Mouse (Mus musculus) ovary, postnatal 14 days (tissue): ENCODE data around the gene Mtrex.
A peak's percentile ranks its signal among the peaks of the same experiment; 100 is the strongest.

Experiments
- DNase-seq: peaks from one replicate; pipeline ENCODE4 v3.0.0; 2022; ENCODE audit warnings: low spot score

Mtrex gene

DNA sequence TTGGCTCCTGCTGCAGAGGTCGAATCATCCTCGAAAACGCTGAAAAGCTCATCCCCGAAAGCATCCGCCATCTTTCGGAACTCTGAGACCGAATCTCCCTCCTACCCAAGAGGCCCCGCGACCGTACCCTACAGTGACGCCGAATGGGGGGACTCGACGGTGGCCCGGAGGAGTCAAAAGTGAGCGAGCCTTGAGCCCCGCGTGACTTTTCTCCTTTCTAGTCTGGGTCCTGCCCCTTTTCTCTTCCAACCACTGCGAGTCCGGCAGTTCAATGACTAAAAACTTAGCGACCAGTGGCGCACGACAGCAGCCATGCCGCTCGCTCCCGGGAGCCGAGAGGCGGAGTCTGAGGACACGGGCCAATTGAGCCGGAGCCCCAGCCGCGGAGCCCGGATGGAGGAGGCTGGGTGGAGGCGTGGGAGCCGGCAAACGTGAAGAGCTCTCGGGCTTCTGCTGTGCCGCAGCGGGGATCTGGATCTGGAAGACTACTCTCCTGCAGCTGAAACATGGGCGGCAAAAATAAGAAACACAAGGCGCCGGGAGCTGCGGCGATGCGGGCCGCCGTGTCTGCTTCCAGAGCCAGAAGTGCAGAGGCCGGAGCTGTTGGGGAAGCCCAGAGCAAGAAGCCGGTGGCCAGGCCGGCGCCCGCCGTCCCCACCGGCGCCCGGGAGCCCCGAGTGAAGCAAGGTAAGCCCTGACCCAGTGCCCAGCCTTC, at the start of gene Mtrex, which contains the start of gene Dhx29:
Gene Mtrex, minus strand, starts transcription at position 112 of the 715 bp plus-strand sequence.
Gene Dhx29, plus strand, starts transcription at position 168 of the 715 bp plus-strand sequence.
- peak; percentile 97 for DNase-seq

DNA sequence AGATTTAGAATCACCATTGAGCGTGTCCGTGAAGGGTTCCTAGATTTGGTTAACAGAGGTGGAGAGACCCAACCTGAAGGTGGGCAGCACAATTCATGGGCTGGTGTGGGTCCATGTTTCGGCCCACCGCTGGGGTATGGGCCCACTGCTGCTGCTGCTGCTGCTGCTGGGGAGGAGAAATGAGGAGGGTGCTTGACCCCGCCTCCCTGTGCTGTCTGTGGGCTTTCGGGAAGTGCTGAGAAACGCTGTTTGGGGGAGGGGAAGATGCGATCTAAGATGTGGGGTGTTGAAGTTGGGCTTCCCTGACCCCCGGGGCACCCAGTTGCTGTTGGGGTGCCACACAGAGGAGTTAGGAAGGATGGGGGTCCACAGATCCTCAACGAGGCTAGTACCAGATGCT, 49.5 kb upstream of the Mtrex start:
- no peak for DNase-seq

DNA sequence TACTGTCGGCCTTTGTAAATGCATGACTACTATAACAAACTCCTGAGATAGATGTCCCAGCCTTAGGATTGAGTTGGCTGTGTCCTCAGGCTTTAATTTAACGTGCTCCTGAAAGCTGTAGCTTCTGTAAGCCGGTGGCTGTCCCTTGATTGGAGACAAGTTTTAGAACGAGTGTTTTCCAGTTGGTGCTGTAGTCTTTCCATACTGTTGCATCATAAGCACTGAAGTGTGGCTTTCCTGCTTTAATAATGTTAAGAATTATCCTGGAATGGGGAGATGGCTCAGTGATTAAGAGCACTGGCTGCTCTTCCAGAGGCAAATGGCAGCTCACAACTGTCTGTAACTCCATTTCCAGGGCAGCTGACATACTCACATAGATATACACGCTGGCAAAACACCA, 40.1 kb upstream of the Mtrex start:
- no peak for DNase-seq

DNA sequence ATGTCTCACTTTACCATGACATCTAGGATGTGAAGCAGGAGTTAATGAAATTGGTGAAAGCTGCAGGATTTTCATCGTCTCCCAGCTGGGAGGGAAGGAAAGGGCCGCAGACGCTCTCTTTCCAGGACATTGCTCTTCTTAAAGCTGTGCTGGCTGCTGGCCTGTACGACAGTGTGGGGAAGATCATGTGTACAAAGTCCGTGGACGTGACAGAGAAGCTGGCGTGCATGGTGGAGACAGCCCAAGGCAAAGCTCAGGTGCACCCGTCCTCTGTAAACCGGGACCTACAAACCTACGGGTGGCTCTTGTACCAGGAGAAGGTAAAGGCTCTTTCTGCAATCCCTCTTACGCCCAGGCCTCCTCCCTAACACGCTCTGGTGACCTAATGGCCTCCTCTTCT, 37.2 kb upstream of the Mtrex start:
- DNase-seq, result no peak

DNA sequence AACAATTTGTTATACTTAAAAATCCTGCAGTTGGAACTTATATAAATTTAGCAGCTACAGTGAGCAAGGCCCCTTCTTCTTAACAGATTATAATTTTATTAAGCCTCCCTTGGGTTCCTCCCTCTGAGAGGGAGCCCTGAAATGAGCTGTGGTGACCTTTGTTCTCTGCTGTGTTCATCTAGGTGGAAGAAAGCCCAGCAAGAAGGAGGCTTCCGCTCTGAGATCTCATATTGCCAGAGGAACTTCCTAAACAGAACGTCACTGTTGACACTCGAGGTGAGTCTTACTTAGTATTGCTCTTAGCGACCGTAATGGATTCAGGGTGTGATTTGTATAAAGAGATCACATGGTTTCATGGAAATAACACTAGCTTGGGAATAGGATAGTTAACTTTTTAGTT, 35.9 kb upstream of the Mtrex start:
- no peak for DNase-seq

DNA sequence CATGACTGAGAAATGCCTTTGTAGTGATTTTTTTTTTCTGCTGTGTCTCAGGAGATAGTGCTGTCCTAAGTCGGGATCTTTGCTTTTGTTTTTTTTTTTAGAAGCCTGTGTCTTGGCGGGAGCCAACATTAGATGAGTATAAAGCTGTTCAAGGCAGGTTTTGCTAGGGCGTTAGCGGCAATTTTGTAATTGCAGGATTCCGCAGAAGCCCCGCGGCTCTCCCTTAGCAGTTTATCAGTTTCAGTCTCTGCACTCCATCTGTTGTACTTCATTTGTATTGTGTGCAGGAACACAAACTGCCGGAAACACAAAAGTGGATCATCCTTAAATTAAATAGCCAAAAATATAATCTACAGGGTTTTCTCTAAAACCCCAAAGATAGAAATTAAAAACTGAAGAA, 26.9 kb upstream of the Mtrex start:
- no peak for DNase-seq

DNA sequence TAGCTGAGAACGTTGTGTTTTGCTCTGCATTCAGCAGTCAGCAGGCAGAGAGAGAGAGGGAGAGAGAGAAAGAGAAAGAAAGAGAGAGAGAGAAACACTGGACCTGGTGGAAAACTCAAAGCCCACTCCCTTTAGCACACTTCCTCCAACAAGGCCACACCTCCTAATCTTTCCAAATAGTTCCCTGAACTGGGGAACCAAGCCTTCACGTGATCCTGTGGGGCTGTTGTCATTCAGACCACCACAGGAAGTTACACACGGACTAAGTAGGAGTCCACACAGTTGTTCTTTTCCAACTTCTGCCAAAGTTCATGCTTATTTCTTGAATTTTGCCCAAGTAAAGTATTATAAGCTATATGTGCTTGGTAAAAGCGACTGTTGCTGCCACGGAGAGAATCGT, 18.7 kb upstream of the Mtrex start:
- no peak for DNase-seq

DNA sequence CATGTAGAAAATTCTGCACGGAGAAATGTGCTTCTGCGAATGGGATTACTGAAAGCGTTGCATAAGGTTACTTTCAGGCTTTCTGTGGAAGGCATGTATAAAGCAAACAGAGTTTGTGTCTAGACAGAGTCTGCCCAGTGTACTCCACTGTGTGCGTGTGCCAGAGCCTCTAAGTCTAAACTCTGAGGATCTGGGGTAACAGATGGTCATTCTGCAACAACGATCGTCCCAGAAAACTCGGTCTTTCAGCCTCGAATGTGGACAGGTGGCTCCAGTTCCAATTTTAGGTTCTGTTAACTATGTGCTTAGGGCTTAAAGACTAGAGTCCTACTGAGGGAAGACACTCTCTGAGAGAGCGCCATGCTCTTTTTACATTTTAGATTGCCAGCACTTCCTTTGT, 18.1 kb upstream of the Mtrex start:
- no peak for DNase-seq

DNA sequence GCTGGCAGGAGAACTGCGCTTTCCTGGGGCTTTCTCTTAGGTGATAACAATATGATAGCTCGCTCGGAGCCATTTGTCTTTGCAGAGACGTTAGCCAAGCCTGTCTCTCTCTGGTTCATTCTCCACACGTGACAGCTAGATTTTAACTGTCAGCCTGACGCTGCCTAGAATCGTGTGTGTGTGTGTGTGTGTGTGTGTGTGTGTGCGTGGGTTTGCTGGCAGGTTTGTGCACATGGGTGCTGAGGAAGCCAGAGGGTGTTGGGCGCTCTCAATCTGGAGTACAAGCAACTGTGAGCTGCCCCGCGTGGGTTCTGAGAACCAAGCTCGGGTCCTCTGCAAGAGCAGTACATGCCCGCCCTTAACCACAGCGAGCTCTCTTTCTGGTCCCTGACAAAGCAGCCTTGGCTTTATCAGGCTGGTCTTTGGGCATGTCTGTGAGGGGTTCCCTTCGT, 14.7 kb upstream of the Mtrex start:
- no peak for DNase-seq

DNA sequence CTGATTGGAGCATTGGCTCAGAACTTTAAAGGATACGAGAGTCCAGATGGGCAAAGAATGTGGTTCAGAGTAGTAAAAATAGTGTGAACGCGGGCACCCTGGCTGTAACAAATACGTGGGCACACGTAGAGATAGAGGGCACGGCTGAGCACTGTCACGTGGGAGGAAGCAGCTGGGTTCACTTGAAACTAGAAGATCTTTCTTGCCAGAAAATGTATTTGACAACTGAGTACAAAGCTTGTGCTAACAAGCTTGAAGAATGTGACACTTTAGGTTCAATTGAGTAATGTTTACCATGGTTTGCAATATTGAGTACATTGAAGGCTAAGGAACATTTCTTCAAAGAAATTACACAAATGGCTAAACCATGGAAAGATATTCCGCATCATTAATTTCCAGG, 10.9 kb upstream of the Mtrex start:
- no peak for DNase-seq

DNA sequence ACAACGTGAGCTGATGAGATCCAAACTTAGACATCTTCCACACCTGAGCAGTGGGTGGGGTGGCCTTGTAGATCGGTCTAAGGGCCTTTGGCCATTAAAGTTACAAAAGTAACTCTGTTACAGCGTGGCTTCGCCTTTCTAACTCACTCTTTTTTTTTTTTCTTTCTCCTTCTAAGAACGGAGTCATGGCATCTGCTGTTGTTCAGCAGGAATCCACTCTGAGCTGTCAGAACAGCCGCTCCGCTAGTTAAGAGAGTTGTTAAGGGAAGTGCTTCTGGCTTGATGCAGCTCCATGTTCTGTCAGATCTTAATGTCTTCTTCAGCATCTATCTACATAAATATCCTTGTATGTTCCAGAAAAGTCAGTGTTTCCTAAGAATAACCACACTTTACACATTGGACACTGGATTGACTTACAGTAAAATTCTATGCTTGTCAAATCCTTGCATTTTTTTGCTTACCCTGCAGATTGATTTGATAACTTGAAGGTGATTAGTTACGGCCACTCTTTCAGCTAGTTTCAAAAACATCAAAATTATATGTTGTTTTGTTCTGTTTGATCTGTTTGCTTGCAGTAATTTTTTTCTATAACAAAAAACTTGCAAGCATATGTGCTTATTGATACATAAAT, 955 bp upstream of the Mtrex start:
- DNase-seq, result no peak

DNA sequence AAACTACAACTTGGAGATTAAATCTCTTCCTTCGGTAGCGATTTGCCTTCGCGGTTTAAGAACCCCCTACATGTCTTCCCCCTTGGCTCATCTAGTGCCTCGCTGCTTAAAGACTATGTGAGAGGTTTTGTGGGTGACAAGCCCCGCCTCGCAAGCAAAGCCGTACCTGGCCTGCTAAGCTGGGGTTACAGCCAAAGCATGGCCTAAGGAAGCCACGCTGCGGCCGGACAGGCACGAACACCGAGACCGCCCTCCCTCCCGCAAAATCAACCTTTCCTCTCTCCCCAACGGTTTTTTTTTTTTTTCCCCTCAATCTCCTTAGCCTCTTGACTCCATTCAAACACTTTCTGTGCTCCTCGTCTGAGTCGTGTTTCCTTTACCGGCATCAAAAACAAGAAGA, 402 bp downstream of the Mtrex start:
- DNase-seq, result no peak

DNA sequence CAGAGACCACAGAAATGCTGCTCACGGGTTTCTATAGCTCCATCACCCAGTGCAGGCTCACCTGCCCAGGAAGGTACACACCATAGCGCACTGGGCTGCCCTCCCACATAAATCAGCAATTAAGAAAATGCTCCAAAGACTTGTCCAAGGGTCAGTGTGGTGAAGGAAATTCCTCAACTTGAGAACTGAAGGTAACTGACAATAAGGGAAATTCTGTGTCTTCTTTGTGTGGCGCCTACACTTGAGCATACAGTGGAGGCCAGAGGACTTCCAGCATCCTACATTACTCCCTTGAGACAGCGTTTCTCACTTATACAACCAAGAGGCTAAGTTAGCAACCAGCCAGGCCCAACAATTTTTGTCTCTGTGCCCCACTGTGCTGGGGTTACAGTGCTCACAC, 1.2 kb downstream of the Mtrex start:
- DNase-seq, result no peak

DNA sequence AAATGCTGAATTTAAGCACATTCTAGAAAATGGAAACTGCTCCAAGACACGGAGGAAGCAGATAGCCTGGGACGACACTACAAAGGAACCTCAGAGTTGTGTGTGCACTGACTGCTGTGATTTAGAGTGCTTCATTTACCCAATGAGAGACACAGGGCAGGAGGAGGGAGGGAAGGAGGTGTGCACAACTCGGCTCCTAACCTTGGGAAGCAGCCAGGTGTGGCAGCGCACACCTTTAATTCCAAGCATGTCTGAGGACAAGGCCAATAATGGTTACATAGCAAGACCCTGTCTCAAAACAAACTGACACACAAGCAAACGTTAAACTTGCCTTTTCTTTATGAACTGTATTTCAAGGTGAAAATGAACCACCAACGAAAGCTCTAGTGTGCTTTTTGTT, 1.9 kb downstream of the Mtrex start:
- DNase-seq, result no peak

DNA sequence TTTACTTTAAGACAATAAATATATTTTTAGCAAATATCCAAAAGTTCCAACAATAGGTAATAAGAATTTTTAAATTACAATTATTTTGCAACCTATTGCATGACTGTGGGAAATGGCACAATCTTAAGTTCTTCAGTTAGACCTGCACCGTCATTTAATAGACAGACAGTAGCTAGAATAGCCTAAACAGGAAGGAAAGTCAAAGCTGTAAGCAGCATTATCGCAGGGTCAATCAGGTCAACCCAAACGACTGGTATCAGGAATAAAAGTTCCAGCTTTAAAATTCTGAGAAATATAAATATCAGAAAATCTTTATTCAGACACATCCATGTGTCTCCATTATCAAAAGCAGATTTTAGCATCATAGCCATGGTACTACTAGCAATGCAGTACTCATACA, 6.3 kb downstream of the Mtrex start:
- no peak for DNase-seq

DNA sequence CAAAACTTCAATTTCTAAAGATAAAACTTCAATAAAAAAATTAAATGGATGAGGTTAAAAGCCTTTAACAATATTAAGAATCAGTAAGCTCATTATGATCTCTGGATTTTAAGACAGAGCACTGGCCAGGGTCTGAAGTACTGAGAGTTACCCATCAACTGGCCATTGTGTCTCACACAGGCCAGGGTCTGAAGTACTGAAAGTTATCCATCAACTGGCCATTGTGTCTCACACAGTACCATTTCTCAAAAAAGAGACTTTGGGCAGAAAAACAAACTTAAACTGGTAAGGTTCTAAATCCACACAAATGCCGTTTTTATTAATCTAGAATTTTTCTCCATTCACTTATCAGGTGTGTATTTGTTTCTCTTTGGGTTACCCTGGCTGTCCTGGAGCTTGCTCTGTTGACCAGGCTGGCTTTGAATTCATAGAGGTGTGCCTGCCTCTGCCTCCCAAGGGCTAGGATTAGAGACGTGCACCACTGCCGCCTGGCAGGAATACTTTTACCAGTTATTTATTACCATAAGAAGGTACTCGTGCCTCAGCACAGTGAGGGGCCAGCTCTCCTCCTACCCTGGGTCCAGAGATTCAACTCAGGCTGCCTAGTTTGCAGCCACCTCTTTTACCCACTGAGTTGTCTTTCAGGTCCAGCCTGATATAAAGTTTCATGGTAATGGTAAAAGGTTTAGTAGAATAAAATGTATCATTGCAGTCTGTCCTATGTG, 7.9 kb downstream of the Mtrex start:
- DNase-seq, result no peak

DNA sequence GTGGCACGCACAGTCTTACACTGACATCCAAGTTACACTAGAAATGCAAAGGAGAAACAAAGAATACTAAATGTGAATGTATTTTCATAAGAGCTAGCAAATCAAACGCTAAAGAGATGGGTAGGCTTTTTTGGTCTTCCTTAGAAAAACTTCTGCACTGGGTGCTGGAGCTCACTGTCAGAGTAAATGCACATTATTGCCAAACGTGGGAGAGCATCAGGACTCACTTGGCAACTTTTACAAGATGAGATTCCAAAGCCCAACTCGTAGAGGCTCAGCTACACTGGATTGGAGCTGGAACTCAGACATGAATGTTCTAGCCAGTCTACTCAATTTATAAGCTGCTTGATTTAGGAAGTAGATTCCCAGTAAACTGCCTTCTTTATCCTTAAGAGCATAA, 16.8 kb downstream of the Mtrex start:
- no peak for DNase-seq

DNA sequence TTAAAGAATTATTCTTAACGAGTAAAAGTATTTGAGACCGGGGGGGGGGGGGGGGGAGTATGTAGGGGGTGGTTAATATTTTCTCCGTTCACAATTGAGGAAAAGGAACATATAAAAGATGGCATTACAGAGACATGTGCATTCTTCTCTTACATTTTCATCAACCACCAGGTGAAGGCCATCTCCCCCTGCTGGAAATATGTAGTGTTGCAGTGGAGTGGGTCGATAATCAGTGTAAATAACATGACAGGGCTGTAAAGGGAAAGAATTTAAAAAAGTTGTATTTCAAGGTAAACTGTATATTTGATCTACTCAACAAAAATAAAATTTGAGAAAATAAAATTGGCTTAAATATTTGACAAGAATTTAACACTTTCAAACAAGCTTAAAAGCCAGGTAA, 17.5 kb downstream of the Mtrex start:
- peak; percentile 29 for DNase-seq

DNA sequence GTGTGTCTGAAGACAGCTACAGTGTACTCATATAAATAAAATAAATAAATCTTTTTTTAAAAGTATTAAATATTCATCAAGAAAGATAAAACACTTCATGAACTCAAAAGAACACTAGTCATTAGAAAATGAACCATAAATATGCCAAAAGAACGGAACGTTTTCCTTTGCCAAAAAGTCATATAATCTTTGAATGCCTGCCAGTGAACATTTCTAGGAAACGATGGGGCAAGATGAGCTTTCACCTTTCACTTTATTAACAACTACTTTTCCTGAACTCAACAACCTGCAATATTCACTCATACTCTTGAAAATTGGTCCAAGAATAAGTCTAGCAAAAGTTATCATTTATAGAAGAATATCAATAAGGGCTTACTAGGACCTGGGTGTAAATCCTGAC, 25.0 kb downstream of the Mtrex start:
- DNase-seq, result no peak

DNA sequence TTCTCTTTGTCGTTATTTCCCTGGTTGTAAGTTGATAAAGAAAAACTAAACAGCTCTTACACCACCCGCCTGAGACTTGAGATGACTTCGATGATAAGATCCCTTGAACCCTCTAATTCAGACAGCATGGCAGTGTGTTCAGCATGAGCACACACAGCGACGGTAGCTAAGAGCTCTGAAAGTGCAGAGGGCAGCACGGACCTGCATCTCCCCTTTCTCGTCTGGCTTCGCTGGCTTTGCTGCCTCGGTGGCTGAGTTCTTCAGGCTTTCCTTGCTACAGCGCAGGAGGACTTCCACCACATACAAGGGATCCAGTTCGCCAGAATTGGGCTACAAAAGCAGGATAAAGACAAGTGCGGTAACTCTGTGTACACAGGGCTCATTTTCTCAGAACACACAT, 40.0 kb downstream of the Mtrex start:
- DNase-seq, result no peak

DNA sequence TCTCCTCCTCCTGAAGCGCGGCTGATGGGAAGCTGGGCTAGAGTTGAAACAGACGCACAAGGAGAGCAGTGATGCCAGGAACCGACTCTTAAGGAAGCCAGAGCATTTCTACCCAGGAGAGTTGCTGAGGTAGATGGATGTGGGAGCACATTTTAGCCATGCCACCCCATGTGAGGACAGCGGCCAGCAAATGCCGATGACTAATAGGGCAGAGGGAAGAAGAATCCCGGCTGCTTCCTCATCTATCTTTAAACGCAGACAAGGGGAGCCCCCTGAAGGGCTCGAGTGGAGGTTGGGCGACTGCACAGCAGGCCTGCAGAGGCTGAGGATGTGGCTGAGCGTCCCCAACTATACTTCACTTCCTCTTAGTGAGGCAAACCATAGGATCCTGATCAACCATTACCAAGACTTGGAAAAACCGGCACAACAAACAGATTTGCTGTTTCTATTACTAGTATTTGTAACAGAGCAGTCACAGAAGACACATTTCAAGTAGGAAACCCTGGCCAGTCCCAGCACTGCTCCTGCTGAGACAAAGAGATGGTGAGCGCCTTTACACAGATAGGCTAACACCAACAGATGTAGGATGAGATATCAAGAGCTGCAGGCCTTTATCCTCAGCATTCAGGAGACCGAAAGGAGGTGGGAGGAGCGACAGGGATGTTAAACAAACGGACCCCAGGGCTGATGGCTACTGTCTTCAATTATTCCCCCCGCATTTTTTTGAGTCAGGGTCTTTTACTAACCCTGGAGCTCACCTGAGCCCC, 55.5 kb downstream of the Mtrex start:
- DNase-seq, result no peak

DNA sequence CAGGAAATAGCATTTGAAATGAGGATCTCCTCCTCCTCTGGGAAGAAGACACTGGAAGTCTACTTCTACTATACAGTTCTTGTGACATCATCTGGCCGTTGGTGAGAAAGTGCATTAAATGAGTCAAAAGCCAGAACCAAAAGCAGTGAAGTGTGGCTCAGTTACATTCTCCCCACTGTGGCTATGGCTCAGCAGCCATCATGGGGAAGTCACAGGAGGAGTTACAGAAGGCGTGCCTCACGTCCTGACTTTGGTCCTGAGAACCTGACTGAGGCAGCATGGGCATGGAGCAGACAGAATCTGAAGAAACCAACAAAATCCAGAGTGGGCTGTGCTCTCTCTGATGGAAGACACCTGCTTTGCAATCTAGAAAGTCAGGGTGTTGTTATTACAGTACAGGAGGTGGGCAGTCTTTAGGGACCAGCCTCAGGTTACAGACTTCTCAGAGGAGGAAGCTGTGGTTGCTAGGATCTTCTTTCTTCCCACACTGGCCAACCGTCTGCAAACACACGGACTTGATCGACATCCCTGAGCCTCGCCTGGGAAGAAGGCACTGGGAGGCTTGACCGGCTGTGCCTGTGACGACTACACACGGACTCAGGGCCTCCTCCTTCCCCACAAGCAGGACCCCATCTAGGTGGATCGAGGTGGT, 57.0 kb downstream of the Mtrex start:
- DNase-seq, result no peak
